Mouse (Mus musculus) erythroblast, embryonic 14.5 days (primary cell): ENCODE measurements around the gene Scyl3. TPM values are rescaled to one million over a fixed set of nuclear protein-coding genes. Genes with fewer than 3 reads are reported as not detected.

Experiments
- H3K27me3 ChIP-seq: 2 replicates; pipeline ENCODE4 v1.6.1; 2012; ENCODE audit warnings: inconsistent platforms; ENCODE audit not compliant: control insufficient read depth
- H3K36me3 ChIP-seq: 2 replicates; pipeline ENCODE4 v1.6.1; 2012; ENCODE audit warnings: mild to moderate bottlenecking, inconsistent platforms; ENCODE audit not compliant: control insufficient read depth
- H3K4me1 ChIP-seq: 2 replicates; pipeline ENCODE4 v1.6.1; 2012; ENCODE audit warnings: inconsistent platforms; ENCODE audit not compliant: control insufficient read depth
- H3K4me3 ChIP-seq: replicated peaks from 2 replicates; pipeline ENCODE3; 2012; ENCODE audit warnings: moderate library complexity, mild to moderate bottlenecking, inconsistent platforms
- H3K9me3 ChIP-seq: 2 replicates; pipeline ENCODE4 v1.6.1; 2012; ENCODE audit warnings: low read length, inconsistent platforms, mixed read lengths; ENCODE audit not compliant: control insufficient read depth
- GATA1 ChIP-seq: IDR thresholded peaks from 2 replicates; pipeline ENCODE4 v1.6.1; 2012; ENCODE audit warnings: low read length, inconsistent platforms, mixed read lengths
- TAL1 ChIP-seq: IDR thresholded peaks from 3 replicates; pipeline ENCODE4 v1.6.1; 2012; ENCODE audit warnings: low read length, inconsistent platforms, mixed read lengths
- polyA plus RNA-seq: library from polyadenylated mRNA; stranded (reverse); fragments of >175 nt; gene quantifications from 2 replicates; pipeline ENCODE4 v1.2.3, GENCODE M21; 2012

Gene Scyl3
- polyA plus RNA-seq, 1 experiment, result 0.22 TPM

GRCm38 (mm10) chr1:163908389-163908788 lies 20.5 kb upstream of the Scyl3 start:
- TF ChIP-seq GATA1 (0 out of 2 replicates have a peak, but pooled peaks have one; percentile 29), TAL1 (no peak)
- Histone ChIP-seq H3K4me1 (no peaks in the 10 kb centered on the region), H3K9me3 (no peaks in the 10 kb centered on the region)

GRCm38 (mm10) chr1:163910343-163910742 lies 18.6 kb upstream of the Scyl3 start:
- Histone ChIP-seq H3K36me3 (no peaks in the 10 kb centered on the region), H3K27me3 (no peaks in the 10 kb centered on the region), H3K4me1 (no peaks in the 10 kb centered on the region), H3K4me3 (no peak overlapping the region), H3K9me3 (no peaks in the 10 kb centered on the region)
- no peak for TF ChIP-seq TAL1
- no peak for TF ChIP-seq GATA1

More at GRCm38 (mm10) chr1:163908389-163908788, 20.5 kb upstream of the Scyl3 start:
- no peaks in the 10 kb centered on the region for H3K36me3 ChIP-seq
- H3K27me3 ChIP-seq, result no peaks in the 10 kb centered on the region
- no peak overlapping the region for H3K4me3 ChIP-seq

GRCm38 (mm10) chr1:163910785-163911184 lies 18.1 kb upstream of the Scyl3 start:
- TF ChIP-seq TAL1, result no peak
- TF ChIP-seq GATA1, result no peak
- Histone ChIP-seq H3K9me3 (no peaks in the 10 kb centered on the region), H3K4me3 (no peak overlapping the region), H3K27me3 (no peaks in the 10 kb centered on the region), H3K36me3 (no peaks in the 10 kb centered on the region), H3K4me1 (no peaks in the 10 kb centered on the region)

GRCm38 (mm10) chr1:163911981-163912380 lies 16.9 kb upstream of the Scyl3 start:
- Histone ChIP-seq H3K36me3 (no peaks in the 10 kb centered on the region), H3K4me1 (no peaks in the 10 kb centered on the region), H3K9me3 (no peaks in the 10 kb centered on the region), H3K27me3 (no peaks in the 10 kb centered on the region), H3K4me3 (no peak overlapping the region)
- TF ChIP-seq TAL1 (no peak), GATA1 (no peak)

- no peaks in the 10 kb centered on the region for H3K9me3 ChIP-seq
- no peak for TF ChIP-seq TAL1
- no peak overlapping the region for H3K4me3 ChIP-seq
- H3K36me3 ChIP-seq, result no peaks in the 10 kb centered on the region
- H3K4me1 ChIP-seq, result no peaks in the 10 kb centered on the region
- no peaks in the 10 kb centered on the region for H3K27me3 ChIP-seq
Measured at GRCm38 (mm10) chr1:163917349-163918160, 11.3 kb upstream of the Scyl3 start.

GRCm38 (mm10) chr1:163924093-163924492 lies 4.8 kb upstream of the Scyl3 start:
- peaks cover 8% of the 10 kb centered on the region for H3K4me1 ChIP-seq
- H3K27me3 ChIP-seq, result no peaks in the 10 kb centered on the region
- TF ChIP-seq GATA1 (no peak), TAL1 (no peak)

GRCm38 (mm10) chr1:163929636-163930457 lies 947 bp downstream of the Scyl3 start:
- H3K4me1 ChIP-seq, result peaks cover 35% of the 10 kb centered on the region
- no peaks in the 10 kb centered on the region for H3K9me3 ChIP-seq
- TF ChIP-seq GATA1 (no peak), TAL1 (no peak)
- H3K4me3 ChIP-seq, result peak overlapping the region; percentile 92
- peaks cover 26% of the 10 kb centered on the region for H3K36me3 ChIP-seq
- no peaks in the 10 kb centered on the region for H3K27me3 ChIP-seq

More at GRCm38 (mm10) chr1:163924093-163924492, 4.8 kb upstream of the Scyl3 start:
- no peak overlapping the region for H3K4me3 ChIP-seq
- no peaks in the 10 kb centered on the region for H3K9me3 ChIP-seq
- H3K36me3 ChIP-seq, result no peaks in the 10 kb centered on the region

GRCm38 (mm10) chr1:163930458-163930794 lies 1.5 kb downstream of the Scyl3 start:
- Histone ChIP-seq H3K4me1 (peaks cover 35% of the 10 kb centered on the region), H3K9me3 (no peaks in the 10 kb centered on the region), H3K4me3 (peak overlapping the region; percentile 92), H3K27me3 (no peaks in the 10 kb centered on the region), H3K36me3 (peaks cover 32% of the 10 kb centered on the region)
- TF ChIP-seq TAL1 (no peak), GATA1 (no peak)

GRCm38 (mm10) chr1:163931801-163932200 lies 2.9 kb downstream of the Scyl3 start:
- Histone ChIP-seq H3K4me3 (peak overlapping the region; percentile 92), H3K36me3 (peaks cover 46% of the 10 kb centered on the region), H3K4me1 (peaks cover 35% of the 10 kb centered on the region), H3K9me3 (no peaks in the 10 kb centered on the region), H3K27me3 (no peaks in the 10 kb centered on the region)
- TF ChIP-seq TAL1, result no peak
- no peak for TF ChIP-seq GATA1
